Mouse (Mus musculus) embryo, embryonic 10.5 days (tissue): ENCODE measurements at regions not wholly inside any gene's neighbourhood (a gene's known extent, or its start where the extent isn't known, plus 50 kb on each side); places are given as distances from the start of the nearest gene placed in this dataset.
A peak's percentile ranks its signal among the peaks of the same experiment; 100 is the strongest.

ENCODE experiments used
- DNase-seq: peaks from one replicate; pipeline ENCODE4 v3.0.0-alpha.2; 2015; ENCODE audit warnings: low spot score

DNA sequence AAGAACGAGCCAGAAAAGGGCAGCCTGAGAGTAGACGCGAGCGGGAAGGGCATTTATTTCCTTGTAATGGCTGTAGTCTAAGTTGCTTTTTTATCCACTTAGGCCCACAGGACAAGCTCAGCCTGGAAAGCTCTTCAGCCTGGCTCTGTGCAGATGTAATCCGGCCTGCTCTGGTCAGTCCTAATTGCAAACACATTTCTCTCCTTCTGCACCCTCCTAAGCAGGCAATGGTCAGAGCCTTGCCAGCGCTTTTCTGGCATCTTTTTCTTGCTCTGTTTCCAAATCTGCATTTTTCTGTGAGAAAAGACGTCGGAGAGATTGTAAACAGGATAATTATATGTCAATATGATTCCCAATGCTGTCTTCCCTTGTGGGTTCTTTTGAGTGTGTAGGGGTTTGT lies 224.3 kb upstream of the Tank start:
- peak; percentile 72 for DNase-seq

DNA sequence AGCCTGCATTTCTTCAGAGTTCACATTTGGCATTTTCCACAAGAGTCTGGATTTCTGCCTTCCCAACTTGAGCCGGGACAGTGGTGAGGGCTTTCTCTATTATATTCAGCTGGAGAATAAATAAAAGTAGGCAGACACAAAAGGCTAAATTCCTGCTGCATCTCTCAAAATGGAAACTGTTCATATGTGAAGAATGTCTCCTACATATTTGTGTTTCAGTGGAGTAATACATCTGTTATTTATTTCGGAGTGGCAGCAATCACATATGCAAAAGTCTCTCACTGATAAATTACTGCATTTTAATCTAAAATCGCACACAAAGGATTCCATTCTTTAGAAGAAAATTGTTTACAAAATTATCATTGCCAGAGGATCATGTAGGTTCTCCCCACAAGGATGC lies 230.9 kb upstream of the Tank start:
- no peak for DNase-seq

DNA sequence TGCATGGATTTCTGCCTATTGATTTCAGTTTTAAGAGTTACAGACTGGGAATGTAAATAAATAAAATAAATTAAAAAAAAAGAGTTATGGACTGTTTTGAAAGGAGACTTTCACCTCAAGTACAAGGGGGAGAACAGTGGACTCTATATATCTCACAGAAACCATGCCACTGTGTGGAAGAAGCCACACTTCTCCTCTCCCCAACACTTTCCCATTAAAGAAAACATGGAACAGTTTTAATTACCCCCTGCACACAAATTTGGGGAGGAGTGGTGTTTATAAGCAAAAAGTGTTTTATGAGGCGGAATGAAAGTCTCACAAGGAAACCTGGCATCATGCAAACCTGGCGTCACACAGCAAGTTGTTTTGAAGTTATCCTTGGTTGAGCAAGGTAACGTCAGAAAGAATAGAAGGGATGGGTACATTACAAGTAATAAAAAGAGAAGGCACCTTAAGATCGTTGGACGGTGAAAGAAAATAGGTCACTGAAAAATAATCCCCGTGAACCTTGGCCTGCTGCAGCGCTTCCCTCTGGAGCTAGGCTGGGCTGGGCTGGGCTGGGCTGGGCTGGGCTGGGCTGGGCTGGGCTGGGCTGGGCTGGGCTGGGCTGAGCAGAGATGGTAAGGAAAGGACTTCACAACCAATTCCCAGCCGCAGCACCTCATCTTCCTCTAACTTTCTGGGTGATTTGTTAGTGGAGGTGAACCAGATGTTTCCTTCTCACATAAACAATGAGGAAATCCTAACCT lies 232.2 kb upstream of the Tank start:
- DNase-seq, result no peak

DNA sequence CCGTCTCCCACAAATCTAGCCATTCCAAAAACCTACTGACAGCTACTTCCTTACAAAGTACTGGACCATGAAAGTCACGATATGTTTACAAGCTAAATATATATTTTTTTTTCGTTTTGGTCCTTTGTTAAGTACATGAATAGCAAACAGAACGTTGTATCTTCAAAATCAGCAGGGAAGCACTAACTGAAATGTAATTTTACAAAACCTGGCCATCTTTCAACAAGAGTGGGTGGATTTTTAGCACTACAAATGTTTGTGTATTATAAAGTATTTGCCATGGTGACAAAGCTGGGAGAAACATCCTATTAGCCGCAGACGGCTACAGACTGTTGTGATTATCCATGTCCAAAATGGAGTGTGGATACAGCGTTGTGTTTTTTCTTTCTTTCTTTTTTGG lies 233.1 kb upstream of the Tank start:
- no peak for DNase-seq

DNA sequence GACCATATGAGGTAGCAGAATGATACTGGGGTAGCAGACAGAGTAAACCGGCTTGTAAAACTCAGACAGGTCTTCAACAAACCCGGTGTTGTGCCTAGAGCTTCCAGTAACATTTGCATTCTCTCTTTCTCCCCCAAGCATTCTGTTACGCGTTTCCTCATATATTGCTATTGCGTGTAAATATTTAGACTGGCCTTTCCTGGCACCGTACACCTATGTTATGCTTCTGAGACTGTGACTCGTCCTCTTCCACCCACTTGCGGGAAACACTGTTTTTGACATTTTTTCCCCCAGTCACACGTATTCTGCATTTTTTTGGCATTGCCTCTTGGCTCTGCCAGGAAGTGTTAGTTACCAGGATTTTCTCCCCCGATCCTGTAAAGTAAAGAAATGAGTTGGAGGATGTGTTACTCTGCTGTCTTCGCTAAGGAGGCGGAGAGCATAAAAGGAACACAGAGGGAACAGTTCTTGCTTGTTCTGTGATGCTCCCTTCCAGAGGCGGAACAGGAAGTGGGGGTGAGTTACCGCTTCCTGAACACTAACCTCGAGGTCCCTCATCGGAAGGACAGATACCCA lies 233.7 kb upstream of the Tank start:
- no peak for DNase-seq

DNA sequence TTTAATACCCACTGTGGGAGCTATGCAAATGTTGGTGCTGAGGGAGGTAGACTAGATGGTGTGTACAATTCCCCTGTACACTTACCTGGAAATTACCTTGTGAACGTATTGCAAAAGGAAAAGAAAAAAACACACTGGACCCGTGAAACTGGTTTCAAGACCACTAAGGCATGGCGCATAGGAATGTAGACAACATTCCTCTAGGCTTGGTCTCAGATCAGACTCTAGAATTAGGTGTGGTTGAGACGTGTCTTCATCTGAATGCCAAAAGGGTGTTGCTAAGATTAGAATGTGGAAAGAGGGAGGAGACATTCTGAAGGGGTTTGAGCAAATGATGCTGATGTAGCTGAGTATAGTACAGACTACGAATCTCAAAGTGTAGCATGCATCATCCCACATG lies 237.1 kb upstream of the Tank start:
- DNase-seq, result no peak

DNA sequence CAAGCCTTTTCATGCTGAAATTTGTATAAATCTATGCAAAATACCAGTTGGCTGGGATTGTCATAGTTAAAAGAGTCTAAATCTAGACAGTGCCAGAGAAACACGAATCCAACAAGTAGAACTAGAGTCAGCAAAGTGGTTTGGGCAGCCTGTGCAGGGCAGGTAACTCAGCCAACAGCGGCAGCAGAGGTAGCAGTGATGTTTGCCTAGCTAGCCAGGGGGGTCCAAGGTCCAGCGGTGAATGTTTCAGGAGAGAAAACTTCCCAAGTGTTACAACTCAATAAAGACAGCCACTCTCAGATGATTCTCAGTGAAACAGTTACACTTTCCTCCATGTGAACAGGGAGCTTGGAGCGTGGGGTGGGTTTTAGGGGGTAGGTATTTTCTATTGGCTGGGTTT lies 259.2 kb upstream of the Tank start:
- no peak for DNase-seq

DNA sequence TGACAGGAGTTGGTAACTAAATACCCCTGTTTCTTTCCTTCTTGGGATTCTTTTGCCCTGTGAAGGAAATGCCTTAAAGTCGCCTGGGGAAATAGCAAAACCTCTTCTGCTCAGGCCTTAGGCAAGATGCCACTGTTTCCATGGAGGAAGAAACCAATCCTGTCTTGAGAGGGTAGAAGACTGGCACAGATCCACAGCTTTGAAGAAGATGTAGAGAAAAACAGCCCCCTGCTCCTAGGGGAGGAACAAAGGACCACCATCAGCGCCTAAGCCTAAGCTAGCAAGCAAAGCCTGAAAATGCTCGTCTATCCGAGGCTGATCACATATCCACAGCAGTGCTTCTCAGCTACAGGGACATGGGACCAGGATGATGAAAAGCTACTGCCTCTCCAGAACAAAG lies 268.0 kb upstream of the Tank start:
- DNase-seq, result no peak

DNA sequence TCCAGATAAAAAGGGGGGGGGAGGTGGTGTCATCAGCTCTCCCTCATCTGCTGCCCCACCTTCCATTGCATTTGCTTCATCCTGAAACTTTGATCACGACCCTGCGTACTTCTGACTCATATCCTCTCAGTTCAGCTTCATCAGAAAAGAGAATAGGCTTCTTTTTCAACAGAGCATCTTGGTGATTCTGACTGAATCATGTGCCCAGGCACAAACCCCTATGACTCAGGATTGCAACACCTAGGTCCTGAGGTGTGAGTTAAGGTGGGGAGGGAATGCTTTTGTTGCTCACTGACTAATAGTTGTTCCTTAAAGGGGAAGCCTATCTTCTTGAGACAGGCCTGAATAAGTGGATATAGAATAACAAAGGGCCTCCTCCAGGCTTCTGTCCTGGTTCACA lies 269.2 kb upstream of the Tank start:
- no peak for DNase-seq

DNA sequence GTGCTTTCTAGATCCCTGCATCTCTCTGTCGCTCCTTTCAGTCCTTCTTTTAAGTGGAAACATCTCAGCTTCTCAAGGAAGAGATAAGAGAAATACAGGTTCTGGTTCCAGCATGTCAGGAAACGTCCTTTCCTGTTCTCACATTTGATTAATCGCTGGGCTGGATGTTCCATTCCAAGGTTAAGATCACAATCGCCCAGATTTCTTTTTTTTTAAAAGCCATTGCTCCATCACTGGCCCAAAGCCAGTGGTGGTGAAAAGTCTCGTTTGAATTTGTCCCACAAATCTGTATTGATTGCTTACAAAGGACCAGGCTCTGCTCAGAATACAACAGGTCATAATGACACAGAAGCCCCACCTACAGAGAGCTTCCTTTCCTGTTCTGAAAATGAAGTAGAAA lies 281.2 kb upstream of the Tank start:
- DNase-seq, result no peak

DNA sequence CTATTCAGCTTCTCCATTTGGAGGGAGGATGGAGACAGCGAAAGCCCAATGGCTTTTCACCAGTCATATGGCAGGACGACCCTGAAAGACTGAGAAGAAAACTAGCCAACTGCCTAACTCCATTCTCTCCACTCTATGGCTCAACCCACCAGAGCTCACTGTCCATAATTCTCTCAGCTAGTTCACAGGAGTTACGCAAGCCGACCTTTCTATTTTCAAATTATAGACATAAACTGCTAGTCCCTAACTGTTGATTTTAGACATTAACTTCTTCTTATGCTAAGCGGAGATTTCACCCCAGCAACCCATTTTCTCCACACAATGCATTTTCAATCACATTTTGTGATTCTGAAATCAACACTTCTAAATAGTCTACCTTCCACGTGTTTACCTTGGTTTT lies 281.8 kb upstream of the Tank start:
- no peak for DNase-seq

DNA sequence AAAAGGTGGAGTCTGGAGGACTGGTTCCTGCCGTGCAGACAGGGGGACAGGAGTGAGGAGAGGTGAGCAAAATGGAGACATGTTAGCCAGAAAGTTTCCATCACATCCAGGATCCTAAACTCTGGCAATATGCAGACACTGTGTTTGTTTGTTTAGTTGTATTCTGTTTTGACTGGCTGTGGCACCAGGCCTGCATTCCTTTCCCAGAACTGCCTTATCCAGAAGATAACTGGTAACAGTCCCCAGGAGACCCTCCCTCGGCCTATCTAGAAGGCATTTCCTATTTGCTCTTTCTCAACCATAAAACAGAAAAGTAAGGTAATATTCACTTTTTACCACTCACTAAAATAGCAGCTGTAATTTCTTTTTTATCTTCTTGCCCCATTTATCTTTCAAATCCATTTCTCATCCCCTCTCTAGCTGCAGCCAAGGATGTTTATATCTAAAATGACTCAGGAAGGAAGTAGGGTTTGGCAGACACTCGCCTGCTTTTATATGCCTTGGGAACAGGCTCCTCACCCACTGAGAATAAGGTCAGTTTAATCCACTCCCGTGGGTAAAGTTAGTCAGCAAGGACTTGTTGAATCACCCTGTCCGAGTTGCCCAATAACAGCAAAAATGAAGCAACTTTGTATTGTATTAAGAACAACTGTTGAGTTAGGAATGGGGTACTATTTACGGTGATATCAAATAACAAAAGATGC lies 283.0 kb upstream of the Tank start:
- DNase-seq, result no peak

DNA sequence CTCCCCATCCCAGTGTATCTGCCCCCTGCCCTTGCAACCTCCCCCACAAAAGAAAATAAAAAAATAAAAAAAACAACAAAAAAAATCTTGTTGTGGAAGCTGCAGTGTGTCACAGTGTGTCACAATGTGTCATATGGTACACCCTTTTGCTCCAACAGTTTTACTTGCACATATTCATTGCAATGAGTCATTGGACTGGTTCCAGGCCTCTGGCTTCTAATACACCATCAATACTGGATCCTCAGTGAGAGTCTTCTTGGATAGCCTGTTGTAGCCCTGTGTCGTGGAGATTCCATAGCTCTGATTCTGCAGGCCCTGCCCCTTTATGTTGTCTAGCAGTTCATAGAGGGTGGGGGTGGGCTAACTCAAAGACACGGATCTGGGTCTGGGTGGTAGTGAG lies 290.1 kb upstream of the Tank start:
- no peak for DNase-seq

DNA sequence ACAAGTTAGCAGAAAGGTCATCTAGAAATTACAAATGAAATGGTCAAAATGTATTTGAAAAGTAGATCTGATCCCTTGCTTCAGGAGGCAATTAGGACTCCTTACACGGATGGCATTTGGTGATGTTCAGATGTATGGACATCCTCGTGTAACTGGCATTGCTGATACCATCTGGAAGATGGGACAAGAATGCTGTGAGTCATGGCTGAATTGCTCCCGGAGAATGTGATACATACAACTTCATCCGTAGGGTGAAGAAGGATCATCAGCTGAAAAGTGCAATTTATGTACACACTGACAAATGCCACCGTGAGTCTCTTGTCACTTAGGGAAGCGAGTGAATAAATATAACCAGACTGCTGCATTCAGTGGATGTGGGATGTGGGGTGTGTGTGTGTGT lies 293.7 kb upstream of the Tank start:
- no peak for DNase-seq

DNA sequence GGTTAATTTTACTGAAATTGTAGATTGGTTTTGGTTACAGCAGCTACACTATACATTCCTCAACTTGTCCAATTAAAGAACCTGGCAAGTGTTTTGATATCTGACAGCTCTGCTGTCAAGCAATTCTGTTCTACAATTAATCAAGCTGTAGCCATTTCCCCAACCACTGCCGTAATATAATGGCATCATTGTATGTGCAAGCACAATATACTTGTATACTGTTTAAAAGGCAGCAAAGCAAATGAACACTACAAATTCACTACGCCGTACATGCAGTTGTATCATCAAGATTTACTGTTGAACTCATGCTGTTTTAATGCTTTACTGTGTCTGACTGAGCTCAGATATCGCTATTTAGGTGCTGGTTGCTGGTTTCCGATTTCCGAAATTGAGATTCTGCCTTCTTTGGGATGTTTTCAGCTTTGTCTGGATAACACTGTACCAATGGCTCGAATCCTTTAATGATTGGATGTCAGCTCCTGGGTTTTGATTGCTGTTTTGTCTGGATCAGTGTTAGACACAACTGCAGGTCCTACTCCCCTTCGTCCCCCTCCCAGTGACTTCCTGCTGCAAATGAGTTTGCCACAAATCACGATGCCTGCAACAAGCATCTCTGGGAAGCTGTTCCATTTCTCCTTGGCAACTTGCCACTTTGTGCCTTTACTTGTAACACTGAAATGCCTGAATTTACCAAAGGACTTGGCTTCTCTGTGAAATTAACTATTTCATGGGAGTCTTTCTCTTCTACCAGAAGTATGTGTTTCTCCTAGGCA lies 294.4 kb upstream of the Tank start:
- no peak for DNase-seq

DNA sequence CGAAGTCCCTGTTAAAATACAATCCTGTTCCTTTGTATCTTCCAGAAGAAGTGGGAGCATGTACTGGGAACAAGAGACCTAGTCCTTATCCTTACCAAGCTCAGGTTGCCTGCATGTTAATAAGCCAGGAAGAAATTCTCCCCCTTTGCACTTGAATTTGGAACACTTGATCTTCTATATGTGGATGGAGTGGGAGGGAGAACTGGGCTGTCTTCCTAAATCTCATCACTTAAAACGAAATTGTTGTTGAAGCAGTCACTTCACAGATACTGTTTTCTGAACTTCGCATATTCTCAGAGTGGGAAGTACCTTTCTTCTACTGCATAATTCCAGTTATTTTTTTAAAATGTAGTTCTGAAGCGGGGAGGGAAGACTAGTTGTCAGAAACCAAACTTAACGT lies 305.7 kb upstream of the Tank start:
- DNase-seq, result no peak

DNA sequence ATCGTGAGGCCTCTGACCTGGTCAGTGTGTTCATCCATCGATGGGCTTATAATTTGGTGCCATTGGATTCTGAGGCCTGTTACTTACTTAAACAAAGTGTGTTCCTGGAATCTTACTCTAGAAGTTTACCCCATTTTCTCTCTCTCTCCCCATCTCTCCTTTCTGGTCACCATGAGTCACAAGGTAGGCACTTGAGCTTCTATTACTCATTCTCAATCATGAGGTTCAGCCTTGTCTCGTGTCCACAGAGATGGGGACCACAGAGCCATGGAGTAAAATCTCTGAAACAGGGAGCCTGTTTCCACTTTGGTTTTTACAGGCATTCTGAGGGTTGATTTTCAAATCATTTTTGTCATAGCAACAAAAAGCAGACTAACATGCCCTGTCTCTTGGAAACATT lies 304.7 kb upstream of the Rbms1 start:
- no peak for DNase-seq

DNA sequence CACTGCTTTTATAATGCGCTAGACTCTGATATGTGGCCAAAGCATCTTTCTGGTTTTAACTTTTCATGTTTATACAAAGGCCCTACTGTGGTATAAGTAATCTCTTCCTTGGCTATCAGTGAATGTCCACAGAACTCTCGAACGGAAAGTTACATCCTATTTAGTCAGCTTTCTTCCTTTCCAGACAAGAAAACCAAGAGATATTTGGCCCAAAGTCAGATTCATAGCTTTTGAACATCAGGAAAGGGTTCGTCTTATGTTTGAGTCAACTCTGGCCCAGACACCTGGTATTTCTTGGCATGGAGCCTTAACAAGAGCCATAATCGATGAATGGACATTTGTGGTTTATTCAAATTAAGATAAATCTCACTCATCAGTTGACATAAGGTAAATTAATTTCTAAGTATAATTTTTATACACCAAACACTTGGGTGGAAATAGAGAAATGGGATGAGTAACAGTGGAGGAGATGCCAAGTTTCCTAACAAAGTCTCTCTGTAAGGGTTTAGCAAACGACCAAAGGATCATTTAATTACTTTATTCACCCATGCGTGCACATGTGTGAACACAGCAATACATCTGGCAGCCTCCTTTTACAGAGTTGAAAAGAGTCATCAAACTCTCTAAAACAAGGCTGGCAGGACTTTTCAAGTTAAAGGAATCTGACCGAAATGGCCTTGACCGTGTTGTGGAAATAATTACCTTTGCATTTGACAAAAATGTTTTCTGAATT lies 287.2 kb upstream of the Rbms1 start:
- DNase-seq, result no peak

DNA sequence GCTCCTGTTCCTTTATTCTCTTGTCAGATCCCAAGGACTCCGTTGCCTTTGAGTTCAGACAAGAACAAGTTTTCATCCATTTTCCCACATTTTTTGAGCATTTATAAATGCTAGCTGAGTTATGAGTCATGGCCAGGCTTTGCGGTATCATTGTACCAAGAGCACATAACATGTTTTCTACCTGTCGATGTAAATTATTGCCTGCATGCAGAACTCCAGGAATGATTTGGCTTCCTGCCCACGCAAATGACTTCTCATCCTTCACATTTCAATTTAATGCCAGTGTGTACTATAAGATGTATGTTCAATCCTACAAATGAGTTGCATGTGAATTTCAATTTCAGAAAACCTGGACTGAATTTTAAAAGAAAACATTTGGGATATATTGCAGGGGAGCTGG lies 285.0 kb upstream of the Rbms1 start:
- DNase-seq, result no peak

DNA sequence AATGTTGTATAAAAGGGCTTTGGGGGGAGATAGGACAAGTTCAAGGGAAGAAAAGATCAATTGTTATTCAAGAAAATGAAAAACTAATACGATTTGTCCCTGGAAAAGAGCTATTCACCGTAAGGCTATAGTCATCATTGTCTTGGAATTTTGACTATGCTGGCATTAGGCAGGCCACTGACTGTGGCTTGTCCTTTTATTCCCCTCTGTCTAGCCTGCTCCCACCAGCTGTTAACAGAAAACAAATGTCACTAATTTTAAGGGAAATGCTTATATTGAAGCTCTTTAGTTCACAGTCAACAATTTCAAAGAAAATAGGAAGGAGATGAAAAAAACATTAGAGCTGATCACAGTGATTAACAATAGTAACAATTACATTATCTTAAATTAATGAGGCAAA lies 284.3 kb upstream of the Rbms1 start:
- DNase-seq, result no peak

DNA sequence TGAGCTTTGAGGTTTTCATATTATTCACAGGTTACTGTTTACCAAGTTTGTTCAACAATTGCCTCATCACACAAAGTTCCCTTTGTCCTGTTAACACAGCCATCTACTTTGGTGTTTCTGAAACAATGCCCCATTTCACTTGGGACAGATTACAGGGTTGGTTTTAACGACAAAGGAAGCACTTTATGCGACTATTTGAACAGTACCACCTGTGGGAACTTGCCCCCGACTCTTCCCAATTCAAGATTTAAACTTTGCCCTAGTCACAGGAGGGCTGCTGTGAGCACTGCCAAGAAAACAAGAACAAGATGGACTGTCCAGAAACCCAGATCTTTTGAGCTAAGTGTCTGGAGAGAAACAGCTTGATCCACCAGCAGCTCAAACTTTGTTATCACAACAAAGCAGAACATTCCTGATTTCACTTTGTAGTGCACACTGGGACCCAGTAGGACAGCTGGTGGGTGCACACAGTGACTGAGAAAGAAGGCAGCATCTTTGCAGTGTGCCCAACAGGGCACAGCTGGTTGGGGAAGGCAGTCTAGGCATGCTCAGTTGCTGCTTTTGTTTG lies 283.8 kb upstream of the Rbms1 start:
- peak; percentile 24 for DNase-seq

DNA sequence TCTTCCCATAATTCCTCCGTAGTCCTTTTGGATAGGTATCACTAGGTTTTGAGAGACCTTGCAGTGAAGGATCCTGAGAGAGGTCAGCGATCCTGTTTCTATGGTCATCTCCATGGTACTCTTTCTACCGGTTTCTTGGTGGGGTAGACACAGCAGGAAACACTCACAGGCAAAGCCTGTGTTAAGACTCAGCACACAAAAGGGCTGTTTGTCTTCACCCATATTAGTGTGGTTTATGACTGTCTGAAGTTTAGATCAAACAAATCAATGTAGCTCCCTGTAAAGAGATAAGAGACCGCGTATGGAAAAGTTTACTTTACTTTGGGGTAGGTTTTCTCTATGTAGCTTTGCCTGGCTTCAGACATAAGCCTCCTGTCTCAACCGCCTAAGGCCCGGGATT lies 282.5 kb upstream of the Rbms1 start:
- DNase-seq, result no peak
